Mouse (Mus musculus) gastrocnemius, postnatal 36 days (tissue): Measurements from ENCODE around the gene Zfp644. TPM values are rescaled to one million over a fixed set of nuclear protein-coding genes. Genes with fewer than 3 reads are reported as not detected.

Experiments
- DNase-seq, 2 experiments: peaks; one replicate each; pipeline ENCODE4 v3.0.0; 2022
- intact Hi-C: fragments of 180-260 bp; cut with DNase I; formaldehyde crosslinking; loops from one replicate; pipeline ENCODE4 v1.15.1; 2025
- total RNA-seq, 2 experiments: library from RNA; stranded (reverse); gene quantifications; 2 replicates each; pipeline ENCODE4 v1.2.3; 2021

The Zfp644 gene
- total RNA-seq, 2 experiments from 2014 or later, result 37.7 to 44.1 TPM

- no peak for DNase-seq
- intact Hi-C loops, result no loop called here
Measured at GRCm38 (mm10) chr5:106672597-106672996, 24.5 kb downstream of the Zfp644 start.

DNA sequence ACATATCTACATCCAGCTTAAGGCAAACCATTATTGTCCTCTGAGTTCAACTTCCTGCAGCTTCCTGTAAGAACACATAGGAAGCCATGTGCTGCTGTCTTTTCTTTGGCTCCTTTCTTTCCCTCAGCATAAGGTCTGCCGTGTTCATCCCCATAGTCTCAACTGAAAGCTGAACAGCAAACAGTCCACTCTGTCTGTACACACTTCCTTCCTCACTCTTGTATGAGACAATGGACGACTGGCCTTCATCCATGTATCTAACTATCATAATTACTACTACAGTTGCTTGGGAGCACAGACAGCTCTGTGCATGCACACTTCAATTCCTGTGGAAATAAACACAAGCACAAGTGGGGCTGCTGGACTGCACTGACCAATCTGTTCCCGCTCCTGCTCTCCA is 25.2 kb downstream of the Zfp644 start:
- intact Hi-C loops, result no loop called here
- no peak for DNase-seq

DNA sequence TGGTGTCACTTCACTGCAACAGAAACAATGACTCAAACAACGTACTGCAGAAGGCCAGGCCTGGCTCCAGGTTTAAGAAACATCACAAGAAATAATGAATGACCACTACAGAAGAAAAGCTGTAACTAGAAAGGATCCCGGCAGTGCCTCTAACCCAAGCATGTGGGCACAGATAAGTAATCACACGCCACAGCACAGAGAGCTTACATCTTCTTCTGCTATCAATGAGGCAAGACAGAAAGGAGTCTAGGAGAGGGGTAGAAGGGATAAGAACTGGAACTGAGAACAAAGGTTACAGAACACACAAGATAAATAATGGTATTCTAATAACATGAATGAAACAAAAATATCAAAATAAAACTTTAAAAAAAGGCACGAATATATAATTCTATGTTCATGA is 32.2 kb downstream of the Zfp644 start:
- intact Hi-C loops, result no loop called here
- DNase-seq, result no peak

DNA sequence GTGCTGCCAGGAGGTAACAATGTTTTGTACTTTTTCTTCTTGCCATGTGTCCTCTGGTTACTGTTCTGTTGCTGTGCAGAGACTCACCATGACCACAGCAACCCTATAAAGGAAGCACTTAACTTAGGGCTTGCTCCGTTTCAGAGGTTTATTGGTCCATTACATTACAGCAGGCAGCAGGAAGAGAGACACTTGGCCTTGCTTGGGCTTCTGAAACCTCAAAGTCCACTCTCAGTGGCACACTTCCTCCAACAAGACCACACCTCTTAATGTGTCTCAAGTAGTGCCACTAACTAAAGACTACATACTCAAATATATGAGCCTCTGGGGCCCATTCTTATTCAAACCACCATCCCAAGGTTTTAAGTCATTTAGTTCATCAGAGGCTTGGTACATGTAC is 36.2 kb downstream of the Zfp644 start:
- DNase-seq, result no peak
- intact Hi-C loops, result no loop called here

GRCm38 (mm10) chr5:106652790-106653328 is 44.2 kb downstream of the Zfp644 start:
- intact Hi-C loops, result loop anchor here (5.0 kb wide), 1 partner anchor 196 kb away; the partner anchor contains the start of gene Barhl2
- DNase-seq, result no peak

GRCm38 (mm10) chr5:106652220-106652753 is 44.8 kb downstream of the Zfp644 start:
- intact Hi-C loops, result loop anchor here (5.0 kb wide), 1 partner anchor 195 kb away; the partner anchor contains the start of gene Barhl2
- DNase-seq, result no peak

DNA sequence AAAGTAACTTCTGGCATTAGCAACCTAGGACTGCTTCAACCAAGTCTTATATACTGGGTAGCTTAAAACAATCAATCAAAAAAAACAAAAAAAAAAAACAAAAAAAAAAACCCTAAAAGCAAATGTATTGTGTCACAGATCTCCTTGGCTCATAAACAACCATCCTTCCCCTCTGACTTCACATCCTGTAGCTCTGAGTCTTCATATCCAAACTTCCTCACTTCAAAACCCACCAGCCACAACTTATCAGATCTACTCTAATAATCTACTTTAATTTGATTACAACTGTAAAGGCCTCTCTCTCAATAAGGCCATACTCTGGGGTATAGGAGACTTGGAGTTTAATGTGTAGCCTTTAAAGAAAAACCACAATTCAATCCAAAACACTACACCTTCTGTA is 47.1 kb downstream of the Zfp644 start:
- intact Hi-C loops, result loop anchor here (5.0 to 10.0 kb wide), 2 partner anchors 193 to 285 kb away; partner anchors contain the start of gene Barhl2

GRCm38 (mm10) chr5:106649441-106649840 is 47.6 kb downstream of the Zfp644 start:
- DNase-seq, result no peak
- intact Hi-C loops, result loop anchor here (10.0 kb wide), 1 partner anchor 285 kb away; no protein-coding TSS in a partner anchor

More for the DNA sequence above, 47.1 kb downstream of the Zfp644 start:
- DNase-seq, result no peak

DNA sequence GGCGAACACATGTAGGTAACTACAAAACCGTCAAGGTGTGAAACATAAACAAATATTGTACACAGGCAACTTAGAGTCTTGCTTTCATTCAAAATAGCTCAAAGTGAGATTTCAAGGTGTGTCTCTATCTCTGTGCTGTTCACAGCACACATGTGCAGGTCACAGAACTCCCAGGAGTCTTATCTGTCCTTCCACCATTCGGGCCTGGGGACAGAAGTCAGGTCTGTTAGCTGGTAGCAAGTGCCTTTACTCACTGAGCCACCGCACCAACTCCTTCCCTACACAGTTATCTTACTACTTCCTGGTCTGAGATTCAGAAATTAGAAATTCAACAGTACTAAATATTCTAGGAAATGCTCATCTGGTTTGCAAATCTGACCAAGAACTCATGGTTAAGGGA is 53.7 kb downstream of the Zfp644 start:
- intact Hi-C loops, result loop anchor here (10.0 kb wide), 1 partner anchor 279 kb away; no protein-coding TSS in a partner anchor
- no peak for DNase-seq

GRCm38 (mm10) chr5:106641876-106642275 is 55.2 kb downstream of the Zfp644 start:
- DNase-seq, result no peak
- intact Hi-C loops, result loop anchor here (10.0 kb wide), 1 partner anchor 277 kb away; no protein-coding TSS in a partner anchor

GRCm38 (mm10) chr5:106640235-106640809 is 56.8 kb downstream of the Zfp644 start:
- intact Hi-C loops, result loop anchor here (10.0 kb wide), 1 partner anchor 276 kb away; no protein-coding TSS in a partner anchor
- DNase-seq, result no peak

- intact Hi-C loops, result loop anchor here (10.0 kb wide), 1 partner anchor 275 kb away; no protein-coding TSS in a partner anchor
- no peak for DNase-seq
Measured at GRCm38 (mm10) chr5:106639627-106640026, 57.5 kb downstream of the Zfp644 start.

DNA sequence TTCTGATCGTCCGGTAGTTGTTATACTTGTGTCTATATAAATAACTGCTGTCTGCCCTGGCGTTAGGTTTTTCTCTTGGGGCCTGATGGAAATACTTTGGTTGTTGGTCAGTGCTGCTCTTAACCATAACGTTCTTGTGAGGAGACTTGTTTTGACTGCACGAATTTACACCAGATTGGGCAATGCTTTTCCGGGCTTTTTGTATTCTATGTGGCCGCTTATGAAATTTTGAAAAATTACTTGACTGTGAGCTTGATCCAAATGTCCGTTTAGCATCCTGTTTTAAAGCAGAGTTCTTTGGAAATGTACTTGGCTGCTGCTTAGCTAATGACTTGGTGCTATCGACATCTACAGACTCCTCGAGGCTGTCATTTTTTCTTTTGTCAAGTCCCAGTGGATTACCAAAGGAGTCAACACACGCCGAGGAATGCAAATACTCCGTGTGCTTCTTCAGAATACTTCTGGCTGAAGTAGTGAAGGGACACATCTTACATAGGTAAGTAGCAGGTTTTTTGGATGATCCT is 60.6 kb downstream of the Zfp644 start:
- intact Hi-C loops, result no loop called here
- no peak for DNase-seq

- intact Hi-C loops, result no loop called here
- DNase-seq, result no peak
Measured at GRCm38 (mm10) chr5:106628369-106629149, 68.5 kb downstream of the Zfp644 start.

DNA sequence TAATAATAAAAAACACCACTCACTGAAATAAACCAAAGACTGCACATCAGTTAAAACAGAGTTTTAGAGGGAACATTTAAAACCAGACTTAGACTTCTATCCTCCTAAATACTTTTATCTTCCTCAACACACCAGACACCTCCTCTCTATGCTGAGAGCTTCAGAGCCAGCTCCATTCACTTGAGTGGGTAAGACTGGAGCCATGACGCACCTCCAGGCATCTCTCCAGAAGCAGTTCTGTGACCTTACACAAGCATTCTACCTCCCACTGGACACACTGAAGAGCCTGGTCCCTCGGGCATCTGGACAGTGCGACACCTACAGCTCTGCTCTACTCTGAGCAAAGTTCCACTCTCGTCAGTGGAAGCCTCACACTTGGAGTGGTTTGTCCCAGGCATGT is 73.8 kb downstream of the Zfp644 start:
- DNase-seq, result no peak
- intact Hi-C loops, result no loop called here

- intact Hi-C loops, result no loop called here
- DNase-seq, result no peak
Measured at GRCm38 (mm10) chr5:106622193-106622592, 74.9 kb downstream of the Zfp644 start.

DNA sequence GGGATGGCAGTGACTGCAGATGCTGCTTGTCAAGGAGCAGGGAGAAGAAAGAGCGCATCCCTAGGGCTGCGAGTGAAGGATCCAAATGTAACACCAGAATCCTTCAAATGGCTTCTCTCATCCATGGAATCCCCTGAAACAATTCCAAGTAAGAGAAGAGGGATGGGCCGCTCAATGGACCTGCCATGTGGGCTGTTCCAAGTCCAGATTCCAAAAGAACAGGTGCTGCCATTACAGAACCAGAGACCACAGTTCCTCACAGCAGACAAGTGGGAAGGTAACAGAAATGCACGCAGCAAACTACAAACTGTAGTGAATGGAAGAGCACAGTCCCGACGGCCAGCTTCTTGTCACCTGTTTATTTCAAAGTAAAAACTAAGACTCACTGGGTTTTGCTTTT is 76.6 kb downstream of the Zfp644 start:
- intact Hi-C loops, result no loop called here
- DNase-seq, result no peak

GRCm38 (mm10) chr5:106615006-106615405 is 82.1 kb downstream of the Zfp644 start:
- intact Hi-C loops, result no loop called here
- no peak for DNase-seq

GRCm38 (mm10) chr5:106614570-106614969 is 82.5 kb downstream of the Zfp644 start:
- DNase-seq, result no peak
- intact Hi-C loops, result no loop called here

DNA sequence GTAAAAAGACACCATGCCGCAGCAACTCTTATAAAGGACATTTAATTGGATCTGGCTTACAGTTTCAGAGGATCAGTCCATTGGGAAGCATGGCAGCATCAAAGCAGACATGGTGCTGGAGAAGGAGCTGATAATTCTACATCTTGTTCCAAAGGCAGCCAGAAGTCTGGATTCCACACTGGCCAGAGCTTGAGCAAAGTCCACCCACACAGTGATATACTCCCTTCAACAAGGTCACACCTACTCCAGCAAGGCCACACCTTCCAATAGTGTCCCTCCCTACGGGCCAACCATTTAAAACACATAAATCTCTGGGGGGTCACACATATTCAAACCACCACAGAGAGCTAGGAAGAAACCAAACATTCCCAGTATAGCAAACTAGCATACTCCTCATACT is 84.9 kb downstream of the Zfp644 start:
- DNase-seq, result no peak
- intact Hi-C loops, result no loop called here

GRCm38 (mm10) chr5:106608798-106609197 is 88.3 kb downstream of the Zfp644 start, which contains the start of gene Gm17304:
TSS of gene Gm17304 (plus strand) at chr5:106609098.
- no peak for DNase-seq
- intact Hi-C loops, result no loop called here
